Mouse (Mus musculus) G1E (cell line): Measurements from ENCODE around the gene Arrb1. TPM values are rescaled to one million over a fixed set of nuclear protein-coding genes. Genes with fewer than 3 reads are reported as not detected.

Experiments used
- ATAC-seq: 2 replicates; pipeline ENCODE4 v1.8.0; 2016; ENCODE audit warnings: mild to moderate bottlenecking; ENCODE audit not compliant: insufficient number of reproducible peaks, poor library complexity, low FRiP score, severe bottlenecking; ENCODE audit errors: extremely low read depth
- DNase-seq: peaks from one replicate; pipeline ENCODE4 v3.0.0; 2012; ENCODE audit warnings: low spot score
- H3K27me3 ChIP-seq: 2 replicates; pipeline ENCODE4 v1.6.1; 2012; ENCODE audit warnings: mild to moderate bottlenecking, low read length, inconsistent platforms; ENCODE audit not compliant: insufficient read depth
- H3K36me3 ChIP-seq: replicated peaks from 2 replicates; pipeline ENCODE3; 2012; ENCODE audit warnings: mild to moderate bottlenecking, inconsistent platforms
- H3K4me1 ChIP-seq: 2 replicates; pipeline ENCODE4 v1.6.1; 2012; ENCODE audit warnings: low read depth, low read length, inconsistent platforms, mixed read lengths; ENCODE audit not compliant: insufficient read depth
- H3K4me3 ChIP-seq: 2 replicates; pipeline ENCODE4 v1.5.1; 2012; ENCODE audit warnings: low read depth, mild to moderate bottlenecking, inconsistent platforms, low read length, moderate library complexity, mixed read lengths
- H3K9me3 ChIP-seq: replicated peaks from 2 replicates; pipeline ENCODE4 v1.6.1; 2012; ENCODE audit warnings: inconsistent platforms
- CTCF ChIP-seq: IDR thresholded peaks from 2 replicates; pipeline ENCODE4 v1.5.1; 2012; ENCODE audit warnings: low read depth, low read length, inconsistent platforms, mixed read lengths
- GATA1 ChIP-seq: IDR thresholded peaks from 2 replicates; pipeline ENCODE4 v1.6.1; 2012; ENCODE audit warnings: borderline replicate concordance, low read length, inconsistent platforms, mixed read lengths
- GATA2 ChIP-seq: IDR thresholded peaks from 2 replicates; pipeline ENCODE4 v1.6.1; 2012; ENCODE audit warnings: low read depth, low read length, inconsistent platforms, borderline replicate concordance
- POLR2AphosphoS5 ChIP-seq: IDR thresholded peaks from 2 replicates; pipeline ENCODE4 v1.6.1; 2012; ENCODE audit warnings: low read depth, low read length, inconsistent platforms; ENCODE audit not compliant: insufficient replicate concordance
- TAL1 ChIP-seq: conservative IDR thresholded peaks from 2 replicates; pipeline ENCODE4 v1.6.1; 2012; ENCODE audit warnings: low read depth, low read length, inconsistent platforms, mixed read lengths
- polyA plus RNA-seq: library from polyadenylated mRNA; stranded (reverse); fragments of >175 nt; gene quantifications from 2 replicates; pipeline ENCODE4 v1.2.3, GENCODE M21; 2012
- total RNA-seq, 2 experiments: library from RNA; stranded (forward) in 1 of 2; stranded (reverse) in 1 of 2; fragments of 200-1000 nt in 1 of 2; fragments of >200 nt in 1 of 2; fragmentation: Nextera tagmentation in 1 of 2; gene quantifications; 2 replicates each; pipeline ENCODE4 v1.2.3; 2014 to 2017

Arrb1 gene
- total RNA-seq (2014; fragmentation: Nextera tagmentation) (73.5 and 108 TPM in 2 replicates), total RNA-seq (2017) (73.8 and 84.8 TPM in 2 replicates), polyA plus RNA-seq (33.4 and 60.6 TPM in 2 replicates)

DNA sequence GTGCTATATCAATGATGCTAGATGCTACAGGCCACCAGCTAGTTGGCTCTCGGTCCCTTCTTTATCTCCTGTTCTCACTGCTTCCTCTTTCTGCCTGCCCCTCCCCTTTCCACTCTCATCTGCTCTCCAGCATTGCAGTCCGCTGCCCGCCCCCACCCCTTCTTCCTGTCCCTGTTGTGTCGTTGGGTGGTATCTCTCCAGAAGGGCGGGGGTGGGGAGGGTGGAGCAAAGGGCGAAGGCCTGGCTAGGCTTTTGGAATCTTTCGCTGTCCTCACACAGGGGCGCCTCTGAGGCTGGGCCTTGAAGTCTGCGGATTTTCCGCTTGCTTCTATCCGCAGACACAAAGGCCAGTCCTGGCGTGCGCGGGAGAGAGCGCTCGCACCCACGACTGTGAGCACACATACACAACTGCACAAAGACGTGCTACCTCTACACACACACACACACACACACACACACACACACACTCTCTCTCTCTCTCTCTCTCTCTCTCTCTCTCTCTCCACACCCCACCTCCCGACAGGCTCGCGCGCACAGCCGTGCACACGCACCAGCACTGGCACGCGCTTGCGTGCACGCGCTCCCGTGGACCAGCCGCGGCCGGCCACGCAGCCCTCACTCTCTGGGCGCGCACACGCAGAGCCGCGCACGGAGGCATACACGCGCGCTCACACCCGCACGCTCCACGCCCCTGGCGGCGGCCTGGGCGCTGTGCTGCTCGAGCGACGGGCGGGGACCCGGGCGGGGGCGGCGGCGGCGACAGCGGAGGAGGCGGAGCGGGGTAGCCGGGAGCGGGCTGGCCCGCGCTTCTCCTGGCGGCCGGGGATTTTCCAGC is at the start of gene Arrb1:
Arrb1 (plus strand) TSS at position 566 of the 835 bp plus-strand sequence.
- ATAC-seq = peak; percentile 89
- Histone ChIP-seq H3K27me3 (no peaks in the 10 kb centered on the region), H3K4me1 (peaks cover 85% of the 10 kb centered on the region), H3K36me3 (peaks cover 38% of the 10 kb centered on the region), H3K4me3 (peak within 1 kb of the TSS; percentile 86), H3K9me3 (no peaks in the 10 kb centered on the region)
- TF ChIP-seq POLR2AphosphoS5 (0 out of 2 replicates have a peak, but pooled peaks have one; percentile 17), CTCF (no peak), TAL1 (peak; percentile 15; the same call in 1 of the 2 replicates), GATA2 (no peak), GATA1 (no peak)
- peak; percentile 93 for DNase-seq

GRCm38 (mm10) chr7:99489708-99490107 is 45.6 kb upstream of the Arrb1 start:
- ATAC-seq = no peak
- TF ChIP-seq GATA1 = no peak
- no peak for TF ChIP-seq CTCF
- no peak for TF ChIP-seq TAL1
- TF ChIP-seq GATA2 = no peak
- no peak for TF ChIP-seq POLR2AphosphoS5
- H3K9me3 ChIP-seq = no peaks in the 10 kb centered on the region
- peaks cover 2% of the 10 kb centered on the region; the same call in 1 of the 2 replicates for H3K27me3 ChIP-seq
- H3K4me3 ChIP-seq = no peak overlapping the region
- H3K36me3 ChIP-seq = no peaks in the 10 kb centered on the region
- no peaks in the 10 kb centered on the region; the same call in 1 of the 2 replicates for H3K4me1 ChIP-seq
- no peak for DNase-seq

- no peak for DNase-seq
- no peaks in the 10 kb centered on the region for H3K9me3 ChIP-seq
- TF ChIP-seq TAL1 (no peak), GATA2 (no peak), GATA1 (no peak), CTCF (no peak), POLR2AphosphoS5 (no peak)
- no peak overlapping the region for H3K4me3 ChIP-seq
- H3K36me3 ChIP-seq = no peaks in the 10 kb centered on the region
- H3K27me3 ChIP-seq = peaks cover 20% of the 10 kb centered on the region
- no peak for ATAC-seq
- H3K4me1 ChIP-seq = no peaks in the 10 kb centered on the region
Measured at GRCm38 (mm10) chr7:99499128-99499527, 36.1 kb upstream of the Arrb1 start.

DNA sequence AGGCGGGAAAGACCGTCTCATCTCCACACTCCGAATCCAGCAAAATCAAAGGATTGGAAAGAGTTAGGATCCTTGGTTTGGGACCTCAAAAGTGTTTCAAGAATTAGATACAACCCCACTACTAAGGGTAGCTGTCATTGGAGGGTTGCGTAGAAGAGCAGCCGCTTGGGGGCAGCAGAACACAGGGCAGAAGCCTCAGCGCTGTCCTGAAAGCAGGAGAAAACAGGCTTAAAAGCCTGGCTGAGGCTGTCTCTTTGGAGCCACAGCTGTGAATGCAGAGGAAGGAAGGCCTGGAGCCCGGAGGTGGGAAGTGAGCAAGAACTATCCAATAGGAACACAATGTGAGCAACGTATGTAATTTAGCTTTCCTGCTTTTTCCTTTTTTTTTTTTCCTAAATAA is 35.1 kb upstream of the Arrb1 start:
- Histone ChIP-seq H3K36me3 (no peaks in the 10 kb centered on the region), H3K9me3 (no peaks in the 10 kb centered on the region), H3K4me1 (no peaks in the 10 kb centered on the region), H3K27me3 (peaks cover 18% of the 10 kb centered on the region), H3K4me3 (no peak overlapping the region)
- ATAC-seq = no peak; the same call in 1 of the 2 replicates
- TF ChIP-seq POLR2AphosphoS5 = no peak
- peak; percentile 65 for TF ChIP-seq CTCF
- no peak for DNase-seq

DNA sequence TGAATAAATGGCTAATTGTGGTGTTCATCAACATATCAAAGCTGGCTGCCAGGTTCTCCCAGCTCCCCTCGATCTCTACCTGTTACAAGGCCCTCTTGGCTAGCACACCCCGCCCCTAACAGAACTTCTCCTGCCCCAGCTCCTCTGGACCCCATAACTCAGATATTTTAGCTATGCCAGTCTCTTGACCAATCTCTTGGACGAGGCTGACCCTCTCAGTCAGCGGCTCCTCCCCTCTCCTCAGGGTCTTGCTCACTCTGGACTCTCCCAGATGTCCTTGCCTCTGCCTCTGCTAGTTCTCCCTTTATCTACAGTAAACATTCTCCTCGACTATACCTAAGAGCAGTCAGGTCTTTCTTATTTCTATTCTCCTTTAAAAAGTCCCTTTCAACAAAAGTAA is 34.6 kb upstream of the Arrb1 start:
- Histone ChIP-seq H3K36me3 (no peaks in the 10 kb centered on the region), H3K27me3 (peaks cover 17% of the 10 kb centered on the region), H3K4me3 (no peak overlapping the region), H3K4me1 (no peaks in the 10 kb centered on the region), H3K9me3 (no peaks in the 10 kb centered on the region)
- DNase-seq (no peak), ATAC-seq (no peak)
- TF ChIP-seq GATA2 = no peak
- TF ChIP-seq TAL1 = no peak

DNA sequence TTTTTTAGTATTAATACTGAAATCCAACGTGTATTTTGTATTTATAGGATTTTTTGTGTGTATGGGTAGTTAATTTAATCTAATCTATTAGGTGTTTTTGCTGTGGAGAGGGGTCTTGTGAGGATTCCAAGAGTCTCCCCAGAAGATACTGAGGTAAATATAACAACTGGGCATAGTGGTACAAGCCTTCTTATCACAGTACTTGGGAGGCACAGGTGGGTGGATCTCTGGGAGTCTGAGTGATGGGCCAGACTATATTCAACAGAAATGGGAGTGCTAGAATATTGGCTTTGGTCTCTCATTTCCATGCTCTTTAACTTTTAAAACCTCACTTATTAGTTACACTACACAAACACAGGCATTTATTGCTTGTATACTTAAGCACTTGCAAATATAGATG is 34.1 kb upstream of the Arrb1 start:
- ATAC-seq (no peak), DNase-seq (no peak)
- no peak overlapping the region for H3K4me3 ChIP-seq

More for the DNA sequence above, 34.1 kb upstream of the Arrb1 start:
- Histone ChIP-seq H3K4me1 (no peaks in the 10 kb centered on the region), H3K36me3 (no peaks in the 10 kb centered on the region), H3K27me3 (peaks cover 17% of the 10 kb centered on the region), H3K9me3 (no peaks in the 10 kb centered on the region)
- TF ChIP-seq CTCF (no peak), TAL1 (no peak), GATA2 (no peak), POLR2AphosphoS5 (no peak), GATA1 (no peak)
